Mouse (Mus musculus) small intestine, adult 2 months (tissue): ENCODE data around the gene Acot2.

Experiments used
- CTCF ChIP-seq: fragments of 200-500 bp; IDR thresholded peaks from 2 replicates; pipeline ENCODE4 v1.5.1; 2012; ENCODE audit warnings: low read depth, mild to moderate bottlenecking, control low read depth, inconsistent platforms, low read length, moderate library complexity, mixed read lengths; ENCODE audit not compliant: insufficient replicate concordance, insufficient read length; ENCODE audit errors: extremely low read depth
- POLR2A ChIP-seq: fragments of 200-500 bp; IDR thresholded peaks from 2 replicates; pipeline ENCODE4 v1.6.1; 2012; ENCODE audit warnings: low read depth, mild to moderate bottlenecking, control low read depth, inconsistent platforms, low read length, moderate library complexity

DNA sequence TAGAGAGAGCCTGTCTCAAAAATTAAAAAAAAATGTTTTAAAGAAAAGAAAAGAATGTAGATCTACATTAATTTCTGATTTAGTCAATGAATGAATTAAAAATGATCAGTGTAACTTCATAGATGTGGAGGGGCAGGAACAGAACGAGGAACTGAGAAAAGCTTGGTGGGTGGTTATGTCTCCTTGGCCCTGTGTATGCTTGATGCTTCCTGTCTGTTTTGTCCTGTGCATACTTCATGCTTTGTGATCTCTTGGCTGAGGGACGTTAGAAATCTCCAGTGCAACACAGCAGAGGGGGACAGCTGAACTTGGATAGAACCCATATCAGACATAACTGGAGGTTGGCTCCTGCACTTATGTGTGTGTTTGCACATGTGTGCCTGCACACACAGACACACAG lies 9.6 kb downstream of the Acot2 start:
- no peak for TF ChIP-seq CTCF
- TF ChIP-seq POLR2A, result no peak
